Mouse (Mus musculus): ENCODE measurements around the gene Calm1.

Calm1 gene

GRCm38 (mm10) chr12:100226073-100226472, 26.8 kb downstream of the Calm1 start:
- DNase-seq: no peak

DNA sequence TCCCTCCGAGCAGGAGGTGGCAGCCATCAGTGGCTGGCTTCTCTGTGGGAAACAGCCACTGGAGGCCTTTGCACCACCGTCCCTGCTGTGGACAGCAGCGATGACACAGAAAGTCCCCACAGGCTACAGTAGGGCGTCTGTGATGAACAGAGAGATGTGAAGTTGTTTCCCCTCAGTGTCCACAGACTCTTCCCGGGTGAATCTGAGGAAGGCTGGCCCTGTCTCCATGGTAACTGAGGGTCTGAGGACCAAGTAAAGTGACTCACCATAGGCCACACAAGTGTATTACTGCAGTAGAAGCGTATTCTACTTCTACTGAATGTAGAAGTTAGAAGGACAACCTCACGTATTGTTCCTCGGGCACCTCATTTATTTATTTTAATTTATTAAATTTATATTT, 27.4 kb downstream of the Calm1 start:
- no peak for DNase-seq

- no peak for DNase-seq
Observed at GRCm38 (mm10) chr12:100228041-100228725, 28.9 kb downstream of the Calm1 start.

DNA sequence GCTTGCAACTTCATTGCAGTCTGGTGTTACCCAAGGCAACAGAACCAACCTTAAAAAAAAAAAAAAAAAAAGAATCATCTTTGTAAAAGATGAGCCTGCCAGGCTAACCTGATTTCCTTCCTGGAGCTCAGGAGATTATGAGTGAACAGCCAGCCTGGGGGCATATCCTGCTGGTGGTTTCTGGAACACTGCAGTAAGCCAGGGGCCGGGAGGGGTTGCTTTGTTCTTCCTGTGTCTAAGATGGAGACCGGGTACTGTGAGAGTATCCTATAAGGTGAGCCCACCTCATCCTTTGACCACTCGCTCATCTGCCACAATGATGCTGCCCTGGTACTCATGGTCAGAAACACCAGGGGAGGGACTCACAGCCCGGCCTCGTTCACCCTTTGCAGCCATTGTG, 35.0 kb downstream of the Calm1 start:
- DNase-seq: no peak

DNA sequence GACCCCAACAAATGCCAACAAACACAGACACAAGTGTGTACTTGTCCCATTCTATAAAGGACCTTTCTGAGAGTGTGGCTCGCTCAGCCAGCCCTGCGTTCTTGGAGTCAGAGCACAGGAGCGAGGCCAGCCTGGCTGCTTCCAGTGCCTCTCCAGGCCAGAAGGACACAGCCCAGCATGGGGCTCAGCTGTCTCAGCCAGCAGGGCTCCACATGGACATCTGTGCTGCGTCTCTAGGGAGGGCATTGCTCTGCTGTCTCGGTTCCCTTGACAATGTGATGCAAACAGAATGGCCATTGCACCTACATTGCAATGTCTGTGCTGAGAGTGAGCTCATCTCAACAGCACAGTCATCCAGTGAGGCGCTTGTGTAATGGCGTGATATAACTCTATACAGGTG, 35.7 kb downstream of the Calm1 start:
- no peak for DNase-seq

DNA sequence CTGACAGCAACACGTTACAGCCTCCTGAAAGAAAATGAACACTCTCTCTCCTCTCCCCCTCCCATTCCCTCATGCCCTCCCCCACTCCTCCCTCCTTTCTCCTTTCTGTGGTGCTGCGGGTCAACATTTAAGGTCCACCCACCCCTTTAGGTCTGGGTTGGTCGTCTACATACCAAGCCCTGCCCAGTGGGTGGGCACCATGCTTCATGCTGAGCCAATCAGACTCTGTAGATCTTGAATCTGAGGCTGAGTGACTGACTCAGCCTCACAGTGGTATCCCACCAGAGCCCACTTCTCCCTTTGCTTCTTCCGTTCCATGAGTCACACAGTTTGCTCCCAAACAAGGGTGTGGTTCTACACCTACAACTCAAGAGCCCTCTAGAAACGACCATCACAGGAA, 36.2 kb downstream of the Calm1 start:
- no peak for DNase-seq

DNA sequence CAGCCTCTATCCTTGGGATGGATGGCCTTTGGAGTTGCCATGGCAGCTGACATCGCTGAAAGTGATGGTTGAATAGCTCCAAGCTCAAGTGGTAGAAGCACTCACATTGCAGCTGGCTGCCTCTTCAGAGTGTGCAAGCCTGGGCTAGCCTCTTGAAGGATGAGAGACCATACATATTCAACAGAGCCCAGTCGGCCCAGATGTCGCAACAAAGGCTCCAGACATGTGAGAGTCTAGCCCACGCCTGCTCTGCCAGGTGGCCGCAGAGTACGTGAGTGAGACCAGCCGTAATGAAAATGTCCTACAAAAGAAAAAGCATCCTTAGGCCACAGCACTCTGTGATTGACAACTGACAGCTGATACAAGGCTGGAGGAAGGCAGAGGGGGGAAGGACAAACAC, 40.2 kb downstream of the Calm1 start:
- DNase-seq: no peak

- DNase-seq: no peak
Observed at GRCm38 (mm10) chr12:100239807-100240206, 40.6 kb downstream of the Calm1 start.

GRCm38 (mm10) chr12:100241911-100242796, 42.9 kb downstream of the Calm1 start:
- peak; percentile 64 for DNase-seq

DNA sequence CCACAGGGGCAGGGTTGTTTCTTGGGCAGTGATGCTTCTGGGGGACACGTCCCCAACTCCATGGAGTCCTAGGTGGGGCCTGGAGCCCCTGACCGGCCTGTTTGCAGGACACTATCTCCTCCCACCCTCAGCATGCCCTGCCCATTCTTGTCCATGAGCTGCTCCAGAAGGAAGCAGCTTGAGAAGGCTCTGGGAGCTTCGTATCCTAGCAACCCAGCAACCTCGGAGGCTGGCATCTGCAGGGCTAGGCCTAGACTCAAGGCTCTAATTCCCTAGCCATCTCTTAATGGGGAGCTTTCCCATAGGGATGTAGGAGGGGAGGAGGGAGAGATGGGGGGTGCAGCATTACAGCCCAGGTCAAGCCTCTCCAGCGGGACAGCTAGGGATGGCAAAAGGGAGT, 45.3 kb downstream of the Calm1 start:
- DNase-seq: no peak

DNA sequence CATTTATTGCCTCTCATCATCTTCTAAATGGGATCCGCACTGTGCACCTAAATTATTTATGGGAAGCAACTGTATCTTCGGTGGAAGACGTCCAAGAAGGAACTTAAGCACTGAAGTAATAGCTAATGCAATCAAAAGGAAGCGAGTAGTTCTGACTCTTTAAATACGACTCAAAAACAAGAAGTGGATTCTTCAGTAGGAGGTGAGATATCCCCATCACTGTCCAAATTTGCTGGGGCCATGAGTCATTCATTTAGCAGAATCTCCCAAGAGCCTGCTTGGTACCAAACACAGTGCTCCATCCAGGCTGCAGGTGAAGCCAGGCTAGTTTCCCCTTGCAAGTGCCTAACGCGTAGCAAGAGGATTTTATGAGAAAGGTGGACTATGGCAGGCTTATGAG, 49.9 kb downstream of the Calm1 start:
- no peak for DNase-seq

- no peak for DNase-seq
Observed at GRCm38 (mm10) chr12:100254471-100254870, 55.2 kb downstream of the Calm1 start.

DNA sequence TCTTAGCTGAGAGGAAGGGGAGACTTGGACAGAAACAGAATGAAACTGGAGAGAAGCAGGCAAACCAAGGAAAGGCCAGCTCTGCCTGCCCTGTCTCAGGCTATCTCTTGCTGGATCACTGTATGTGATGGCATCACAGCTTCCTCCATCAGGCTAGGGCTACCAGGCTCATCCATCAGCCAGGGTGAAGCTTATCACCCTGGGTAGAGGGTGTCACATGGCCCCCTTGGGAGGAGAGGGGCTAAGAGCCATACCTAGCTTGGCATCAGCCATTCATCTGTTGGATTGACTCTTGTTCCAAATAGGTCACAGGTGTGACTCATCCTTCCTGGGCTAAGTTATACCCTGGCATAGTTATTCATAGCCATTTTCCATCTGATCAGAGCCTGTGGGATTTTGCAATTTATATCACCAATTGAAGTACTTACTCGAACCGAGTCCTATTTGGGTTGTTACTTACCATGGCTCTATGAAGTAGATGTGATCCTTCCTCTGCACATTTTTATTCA, 56.3 kb downstream of the Calm1 start:
- no peak for DNase-seq

GRCm38 (mm10) chr12:100257779-100258178, 58.5 kb downstream of the Calm1 start:
- no peak for DNase-seq
